Mouse (Mus musculus) C2C12 (cell line): ENCODE data around the gene Gm13696.

Experiments
- CEBPB ChIP-seq: IDR thresholded peaks from one replicate; pipeline ENCODE4 v1.6.1; 2011; ENCODE audit warnings: low read depth, mild to moderate bottlenecking, control low read depth, moderate library complexity
- CTCF ChIP-seq: IDR thresholded peaks from one replicate; pipeline ENCODE4 v1.5.1; 2011; ENCODE audit not compliant: control insufficient read depth, insufficient read depth, insufficient read length
- FOSL1 ChIP-seq: IDR thresholded peaks from one replicate; pipeline ENCODE4 v1.8.0; 2011; ENCODE audit warnings: mild to moderate bottlenecking, low read length; ENCODE audit not compliant: poor library complexity, insufficient read depth, severe bottlenecking
- MAX ChIP-seq: IDR thresholded peaks from one replicate; pipeline ENCODE4 v1.6.1; 2011; ENCODE audit warnings: mild to moderate bottlenecking, control low read depth
- MYOD1 ChIP-seq: IDR thresholded peaks from one replicate; pipeline ENCODE4 v1.6.1; 2011; ENCODE audit warnings: low read depth; ENCODE audit not compliant: control insufficient read depth, insufficient read length
- MYOG ChIP-seq: IDR thresholded peaks from one replicate; pipeline ENCODE4 v1.6.1; 2011; ENCODE audit not compliant: control insufficient read depth, insufficient read length; ENCODE audit errors: extremely low read depth
- USF1 ChIP-seq: IDR thresholded peaks from one replicate; pipeline ENCODE4 v1.6.1; 2011; ENCODE audit warnings: low read depth, mild to moderate bottlenecking, control low read depth, moderate library complexity

DNA sequence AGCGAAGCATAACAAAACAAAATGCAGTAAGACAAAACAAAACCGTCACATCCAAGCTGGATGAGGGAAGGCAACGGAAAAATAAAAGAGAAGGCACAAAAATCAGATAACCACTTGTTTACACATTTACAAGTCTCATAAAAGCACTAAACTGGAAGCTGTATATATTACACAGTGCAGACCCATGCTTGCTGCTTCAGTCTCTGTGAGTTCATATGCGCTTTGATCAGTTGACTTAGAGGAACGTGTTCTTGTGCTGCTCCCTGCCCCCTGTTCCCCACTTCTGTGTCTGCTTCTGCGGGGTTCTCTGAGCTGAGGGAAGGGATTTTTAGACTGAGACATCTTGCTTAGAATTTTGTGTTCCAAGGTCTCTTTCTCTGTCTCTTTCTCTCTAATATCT lies 41.6 kb downstream of the Gm13696 start:
- no peak for TF ChIP-seq CTCF
- no peak for TF ChIP-seq MAX
- no peak for TF ChIP-seq MYOD1
- no peak for TF ChIP-seq USF1
- TF ChIP-seq CEBPB = no peak
- TF ChIP-seq MYOG = no peak
- TF ChIP-seq FOSL1 = no peak
